Mouse (Mus musculus) lung, postnatal 0 days (tissue): ENCODE measurements at regions not wholly inside any gene's neighbourhood (a gene's known extent, or its start where the extent isn't known, plus 50 kb on each side); places are given as distances from the start of the nearest gene placed in this dataset.

Source experiments
- ATAC-seq: fragments of 200-750 bp; cut with Nextera tagmentation; 2 replicates; pipeline ENCODE4 v1.8.0; 2017; ENCODE audit warnings: moderate library complexity
- DNase-seq: peaks from one replicate; pipeline ENCODE4 v3.0.0-alpha.2; 2016; ENCODE audit warnings: low spot score
- H3K27ac ChIP-seq: fragments of 300-500 bp; sonication (generic); 2 replicates; pipeline ENCODE4 v1.5.1; 2014; ENCODE audit warnings: antibody characterized with exemption, mild to moderate bottlenecking, low read length, mixed read lengths
- H3K27me3 ChIP-seq: fragments of 300-500 bp; sonication (generic); replicated peaks from 2 replicates; pipeline ENCODE4 v1.6.1; 2014; ENCODE audit warnings: low read length, mixed read lengths; ENCODE audit not compliant: insufficient read depth
- H3K36me3 ChIP-seq: fragments of 300-500 bp; sonication (generic); 2 replicates; pipeline ENCODE4 v1.6.1; 2014; ENCODE audit warnings: low read length, mixed read lengths; ENCODE audit not compliant: insufficient read depth
- H3K4me1 ChIP-seq: fragments of 300-500 bp; sonication (generic); 2 replicates; pipeline ENCODE4 v1.6.1; 2014; ENCODE audit warnings: antibody characterized with exemption, low read depth, low read length, mixed read lengths; ENCODE audit not compliant: insufficient read depth
- H3K4me2 ChIP-seq: fragments of 300-500 bp; sonication (generic); replicated peaks from 2 replicates; pipeline ENCODE4 v1.6.1; 2014; ENCODE audit warnings: low read depth, mild to moderate bottlenecking, low read length, moderate library complexity, mixed read lengths
- H3K4me3 ChIP-seq: fragments of 300-500 bp; sonication (generic); 2 replicates; pipeline ENCODE4 v1.5.1; 2014; ENCODE audit warnings: low read depth, low read length
- H3K9ac ChIP-seq: fragments of 300-500 bp; sonication (generic); replicated peaks from 2 replicates; pipeline ENCODE4 v1.6.1; 2014; ENCODE audit warnings: low read depth, mild to moderate bottlenecking
- H3K9me3 ChIP-seq: fragments of 300-500 bp; sonication (generic); 2 replicates; pipeline ENCODE4 v1.6.1; 2016; ENCODE audit warnings: low read length, mixed read lengths
- CTCF ChIP-seq: IDR thresholded peaks from 2 replicates; pipeline ENCODE4 v1.5.1; 2016; ENCODE audit warnings: antibody characterized with exemption, mild to moderate bottlenecking
- EP300 ChIP-seq: IDR thresholded peaks from 2 replicates; pipeline ENCODE4 v1.6.1; 2016; ENCODE audit warnings: antibody characterized with exemption, mild to moderate bottlenecking, control low read depth
- WGBS: fragments of 180-500 bp; shearing (Covaris S2); extraction: QIAGEN DNeasy Blood & Tissue Kit; methylation state at CpG from one replicate; pipeline ENCODE4 v1.1.7; 2014; 5-methylcytosine and 5-hydroxymethylcytosine counted together

- TF ChIP-seq EP300 (no peak), CTCF (no peak)
- Histone ChIP-seq H3K36me3 (no peaks in the 10 kb centered on the region), H3K27ac (no peak overlapping the region), H3K27me3 (no peaks in the 10 kb centered on the region; the same call in 1 of the 2 replicates), H3K9ac (no peak overlapping the region), H3K4me1 (no peaks in the 10 kb centered on the region), H3K4me3 (no peak overlapping the region), H3K4me2 (no peak overlapping the region), H3K9me3 (no peaks in the 10 kb centered on the region)
- 37% methylated on average over 12 of the region's 12 CpGs for WGBS
- DNase-seq (no peak), ATAC-seq (no peak)
Measured at GRCm38 (mm10) chr9:69687349-69688123, 73.2 kb downstream of the Foxb1 start.

- no peak for DNase-seq
- Histone ChIP-seq H3K27me3 (no peaks in the 10 kb centered on the region; the same call in 1 of the 2 replicates), H3K4me1 (no peaks in the 10 kb centered on the region), H3K4me3 (no peak overlapping the region), H3K9ac (no peak overlapping the region), H3K27ac (no peak overlapping the region), H3K36me3 (no peaks in the 10 kb centered on the region), H3K9me3 (no peaks in the 10 kb centered on the region), H3K4me2 (no peak overlapping the region)
- TF ChIP-seq CTCF (no peak), EP300 (no peak)
- 76% methylated on average over 4 of the region's 4 CpGs for WGBS
- no peak for ATAC-seq
Measured at GRCm38 (mm10) chr9:69686766-69687165, 74.0 kb downstream of the Foxb1 start.

GRCm38 (mm10) chr9:69685630-69686029 lies 75.1 kb downstream of the Foxb1 start:
- H3K9me3 ChIP-seq = no peaks in the 10 kb centered on the region
- no peaks in the 10 kb centered on the region; the same call in 1 of the 2 replicates for H3K27me3 ChIP-seq

GRCm38 (mm10) chr9:69681372-69682213 lies 79.1 kb downstream of the Foxb1 start:
- WGBS = 29% methylated on average over 9 of the region's 9 CpGs
- no peak for ATAC-seq
- Histone ChIP-seq H3K27ac (no peak overlapping the region), H3K9me3 (no peaks in the 10 kb centered on the region), H3K4me3 (no peak overlapping the region), H3K27me3 (no peaks in the 10 kb centered on the region), H3K4me2 (no peak overlapping the region), H3K4me1 (no peaks in the 10 kb centered on the region), H3K36me3 (no peaks in the 10 kb centered on the region), H3K9ac (no peak overlapping the region)
- TF ChIP-seq CTCF = no peak
- no peak for TF ChIP-seq EP300
- DNase-seq = no peak

More at GRCm38 (mm10) chr9:69685630-69686029, 75.1 kb downstream of the Foxb1 start:
- H3K4me1 ChIP-seq = no peaks in the 10 kb centered on the region
- no peak overlapping the region for H3K27ac ChIP-seq
- no peak for TF ChIP-seq EP300
- no peak for TF ChIP-seq CTCF
- 52% methylated on average over 4 of the region's 4 CpGs for WGBS
- no peak overlapping the region for H3K4me2 ChIP-seq
- DNase-seq (no peak), ATAC-seq (no peak; the same call in 1 of the 2 replicates)
- no peak overlapping the region for H3K4me3 ChIP-seq
- no peak overlapping the region for H3K9ac ChIP-seq
- H3K36me3 ChIP-seq = no peaks in the 10 kb centered on the region

GRCm38 (mm10) chr9:69678634-69679033 lies 82.1 kb downstream of the Foxb1 start:
- no peaks in the 10 kb centered on the region for H3K36me3 ChIP-seq
- no peak for TF ChIP-seq EP300
- H3K4me3 ChIP-seq = no peak overlapping the region
- DNase-seq (no peak), ATAC-seq (no peak)
- WGBS = 4% methylated on average over 1 of the region's 1 CpGs
- H3K4me1 ChIP-seq = no peaks in the 10 kb centered on the region
- no peaks in the 10 kb centered on the region for H3K9me3 ChIP-seq
- H3K9ac ChIP-seq = no peak overlapping the region
- no peaks in the 10 kb centered on the region for H3K27me3 ChIP-seq
- H3K27ac ChIP-seq = no peak overlapping the region
- H3K4me2 ChIP-seq = no peak overlapping the region

- 63% methylated on average over 10 of the region's 10 CpGs for WGBS
- H3K27me3 ChIP-seq = peaks cover 30% of the 10 kb centered on the region
Measured at GRCm38 (mm10) chr9:69673463-69674105, 87.2 kb downstream of the Foxb1 start.

More at GRCm38 (mm10) chr9:69673463-69674105, 87.2 kb downstream of the Foxb1 start:
- no peaks in the 10 kb centered on the region for H3K9me3 ChIP-seq
- DNase-seq (no peak), ATAC-seq (no peak)
- no peak overlapping the region for H3K4me2 ChIP-seq
- TF ChIP-seq CTCF (no peak), EP300 (no peak)
- no peaks in the 10 kb centered on the region for H3K4me1 ChIP-seq
- no peak overlapping the region for H3K27ac ChIP-seq
- no peak overlapping the region for H3K9ac ChIP-seq
- no peak overlapping the region for H3K4me3 ChIP-seq
- H3K36me3 ChIP-seq = no peaks in the 10 kb centered on the region
